Mouse (Mus musculus) ES-E14 (cell line): Measurements from ENCODE around the gene Dnajb9. TPM values are rescaled to one million over a fixed set of nuclear protein-coding genes. Genes with fewer than 3 reads are reported as not detected.
A peak's percentile ranks its signal among the peaks of the same experiment; 100 is the strongest.

ENCODE experiments used
- DNase-seq: peaks from one replicate; pipeline ENCODE4 v3.0.0-alpha.2; 2013; ENCODE audit warnings: low read depth, low spot score
- H3K27ac ChIP-seq: 2 replicates; pipeline ENCODE4 v1.5.1; 2012; ENCODE audit warnings: low read depth, mild to moderate bottlenecking, low read length, moderate library complexity, mixed read lengths; ENCODE audit not compliant: poor library complexity, insufficient read depth, severe bottlenecking
- H3K36me3 ChIP-seq: 2 replicates; pipeline ENCODE4 v1.6.1; 2012; ENCODE audit warnings: mild to moderate bottlenecking, low read length, moderate library complexity, mixed read lengths; ENCODE audit not compliant: control insufficient read depth, poor library complexity, insufficient read depth, severe bottlenecking
- H3K4me1 ChIP-seq, 2 experiments: fragments of 150-350 bp in 1 of 2; sonication (generic) in 1 of 2; 2 replicates each; pipeline ENCODE4 v1.6.1; 2012; ENCODE audit warnings: low read length in 2 of 2, mild to moderate bottlenecking in 1 of 2, mixed read lengths in 1 of 2; ENCODE audit not compliant: control insufficient read depth in 2 of 2, insufficient read depth in 2 of 2, poor library complexity in 1 of 2
- H3K4me3 ChIP-seq, 2 experiments: fragments of 150-350 bp in 1 of 2; sonication (generic) in 1 of 2; 2 replicates each; pipeline ENCODE4 v1.5.1; 2012; ENCODE audit warnings: low read length in 2 of 2, low read depth in 1 of 2, mild to moderate bottlenecking in 1 of 2, mixed read lengths in 1 of 2; ENCODE audit not compliant: insufficient read depth in 1 of 2, poor library complexity in 1 of 2, severe bottlenecking in 1 of 2
- H3K9ac ChIP-seq: 2 replicates; pipeline ENCODE4 v1.6.1; 2012; ENCODE audit warnings: low read depth, mild to moderate bottlenecking, low read length, mixed read lengths; ENCODE audit not compliant: poor library complexity, insufficient read depth, severe bottlenecking
- H3K9me3 ChIP-seq: fragments of 150-350 bp; sonication (generic); 2 replicates; pipeline ENCODE4 v1.6.1; 2012; ENCODE audit warnings: low read depth, mild to moderate bottlenecking, low read length; ENCODE audit not compliant: control insufficient read depth, insufficient read depth
- CHD2 ChIP-seq: IDR thresholded peaks from 2 replicates; pipeline ENCODE4 v1.6.1; 2014; ENCODE audit warnings: mild to moderate bottlenecking, low read depth, low read length, inconsistent platforms
- HCFC1 ChIP-seq: IDR thresholded peaks from 2 replicates; pipeline ENCODE4 v1.6.1; 2012; ENCODE audit warnings: low read length, inconsistent platforms, borderline replicate concordance; ENCODE audit not compliant: insufficient read depth
- MAFK ChIP-seq: IDR thresholded peaks from 2 replicates; pipeline ENCODE4 v1.6.1; 2014; ENCODE audit warnings: mild to moderate bottlenecking, low read depth, low read length, inconsistent platforms; ENCODE audit not compliant: insufficient read depth
- ZC3H11A ChIP-seq: IDR thresholded peaks from 2 replicates; pipeline ENCODE4 v1.6.1; 2012; ENCODE audit warnings: low read depth, mild to moderate bottlenecking, inconsistent platforms, low read length, borderline replicate concordance
- ZNF384 ChIP-seq: IDR thresholded peaks from 2 replicates; pipeline ENCODE4 v1.6.1; 2012; ENCODE audit warnings: low read depth, low read length, inconsistent platforms
- in situ Hi-C, 2 experiments: fragments of 600-800 bp; cut with MboI; formaldehyde crosslinking; loops; one replicate each; pipeline ENCODE4 v1.15.1; 2025; ENCODE audit warnings: low sequenced_read_pairs in 2 of 2, inconsistent platforms in 1 of 2; ENCODE audit not compliant: unreplicated experiment in 2 of 2
- total RNA-seq: library from RNA; depleted of rRNA; stranded (reverse); fragments of 300-350 nt; gene quantifications from 2 replicates; pipeline ENCODE4 v1.2.3, GENCODE M21; 2012; rRNA removed

Gene Dnajb9
- total RNA-seq: 9.5 and 12.2 TPM in 2 replicates

GRCm38 (mm10) chr12:44209824-44210752 is at the start of gene Dnajb9:
Dnajb9 (minus strand) TSS chr12:44210326.
- in situ Hi-C loops: no loop called here
- Histone ChIP-seq H3K36me3 (no peaks in the 10 kb centered on the region), H3K4me1 (0 out of 4 replicates have a peak, but pooled peaks cover 0 to 2% of the 10 kb centered on the region in 2 experiments), H3K9me3 (no peaks in the 10 kb centered on the region), H3K9ac (peak within 1 kb of the TSS; percentile 94), H3K4me3 (peak within 1 kb of the TSS; percentile 88 to 93), H3K27ac (peak within 1 kb of the TSS; percentile 20; the same call in 1 of the 2 replicates)
- no peak for TF ChIP-seq ZC3H11A
- peak; percentile 60; the same call in 1 of the 2 replicates for TF ChIP-seq HCFC1
- TF ChIP-seq MAFK: peak; percentile 27; the same call in 1 of the 2 replicates
- no peak for TF ChIP-seq CHD2
- TF ChIP-seq ZNF384: no peak
- DNase-seq: peak; percentile 99

- no peaks in the 10 kb centered on the region for H3K4me1 ChIP-seq
- H3K9ac ChIP-seq: no peak overlapping the region
- no peak for DNase-seq
- H3K9me3 ChIP-seq: no peaks in the 10 kb centered on the region
- H3K4me3 ChIP-seq: no peak overlapping the region
- in situ Hi-C loops: no loop called here
- H3K27ac ChIP-seq: no peak overlapping the region
- no peaks in the 10 kb centered on the region for H3K36me3 ChIP-seq
- TF ChIP-seq ZC3H11A (no peak), ZNF384 (no peak), HCFC1 (no peak), MAFK (no peak), CHD2 (no peak)
These were observed 38.3 kb upstream of the Dnajb9 start for GRCm38 (mm10) chr12:44248309-44248977.

GRCm38 (mm10) chr12:44245739-44246138 is 35.6 kb upstream of the Dnajb9 start:
- TF ChIP-seq ZNF384: no peak
- no peak for TF ChIP-seq ZC3H11A
- TF ChIP-seq MAFK: no peak
- TF ChIP-seq CHD2: no peak
- no peak for TF ChIP-seq HCFC1
- Histone ChIP-seq H3K4me1 (no peaks in the 10 kb centered on the region), H3K27ac (no peak overlapping the region), H3K9ac (no peak overlapping the region), H3K4me3 (no peak overlapping the region), H3K36me3 (no peaks in the 10 kb centered on the region), H3K9me3 (no peaks in the 10 kb centered on the region)
- in situ Hi-C loops: no loop called here
- DNase-seq: no peak

GRCm38 (mm10) chr12:44242407-44242806 is 32.3 kb upstream of the Dnajb9 start:
- no peak for TF ChIP-seq ZNF384
- TF ChIP-seq HCFC1: no peak
- no peak for TF ChIP-seq MAFK
- TF ChIP-seq CHD2: no peak
- TF ChIP-seq ZC3H11A: no peak
- in situ Hi-C loops: no loop called here
- no peak overlapping the region for H3K4me3 ChIP-seq
- no peaks in the 10 kb centered on the region for H3K36me3 ChIP-seq
- no peak overlapping the region for H3K9ac ChIP-seq
- no peak for DNase-seq
- H3K4me1 ChIP-seq: no peaks in the 10 kb centered on the region
- no peaks in the 10 kb centered on the region for H3K9me3 ChIP-seq
- no peak overlapping the region for H3K27ac ChIP-seq
